In genomic region chr6:113822417-113822816, GRCm38 (mm10) we compare ENCODE assay signal across 10 mouse cellular contexts.
A peak's percentile ranks its signal among the peaks of the same experiment; 100 is the strongest.
DNase-seq lines count a peak whose midpoint lies in the region; ATAC-seq and TF ChIP-seq lines count a peak whose summit lies in the region.
"Had no signal": no experiment of that assay in that cellular context is flagged by ENCODE, and none has a peak within 500 bp of the region (broad histone marks: within the 10 kb centered on the region; RNA-seq: fewer than 3 reads in every experiment).

No protein-coding gene starts in this region.

- H3K79me3 ChIP-seq in C2C12 (ENCODE audit: low read depth) = no peaks in the 10 kb centered on the region

- no peaks in the 10 kb centered on the region for H3K27me3 ChIP-seq in forebrain, embryonic 11.5 days (ENCODE audit: control insufficient read depth, insufficient read depth, low read length)
- H3K27me3 ChIP-seq in forebrain, embryonic 13.5 days = no peaks in the 10 kb centered on the region
- H3K27me3 ChIP-seq in C2C12 (ENCODE audit: control insufficient read depth, insufficient read depth, insufficient read length) = peaks cover 38% of the 10 kb centered on the region

- DNase-seq in forebrain, embryonic 11.5 days (ENCODE audit: low spot score) = peak; percentile 66
- DNase-seq in frontal cortex, postnatal 25 days (ENCODE audit: low spot score in 2 of 2) = peak; percentile 68 to 71
- peak; percentile 65 to 77 for DNase-seq in left cerebral cortex, adult 18-20 months (ENCODE audit: low spot score in 2 of 2)
- DNase-seq in thymus, postnatal 4 days = peak; percentile 69

- WGBS in forebrain, embryonic 11.5 days = 38% methylated on average over 7 of the region's 7 CpGs
- WGBS in forebrain, embryonic 13.5 days = 32% methylated on average over 7 of the region's 7 CpGs
- WGBS in olfactory bulb, adult 2 months = 26% methylated on average over 7 of the region's 7 CpGs

- TF ChIP-seq POLR2A in olfactory bulb, adult 2 months (IDR thresholded peaks at IDR 0.05; ENCODE audit: insufficient read depth, low read depth, low read length) = no peak

- no peak overlapping the region for H3K27ac ChIP-seq in forebrain, embryonic 11.5 days (ENCODE audit: low read depth, low read length)
- H3K27ac ChIP-seq in forebrain, embryonic 13.5 days = no peak overlapping the region
- H3K27ac ChIP-seq in olfactory bulb, adult 2 months (ENCODE audit: insufficient read depth, low read depth, low read length) = peak overlapping the region; percentile 73
- H3K27ac ChIP-seq: heart, embryonic 15.5 days had no signal

- no peak overlapping the region for H3ac ChIP-seq in C2C12 (ENCODE audit: control insufficient read depth, insufficient read length, low read depth)

- no peaks in the 10 kb centered on the region for H3K36me3 ChIP-seq in forebrain, embryonic 11.5 days (ENCODE audit: control insufficient read depth, insufficient read depth, low read length)
- no peaks in the 10 kb centered on the region for H3K36me3 ChIP-seq in forebrain, embryonic 13.5 days (ENCODE audit: poor library complexity, severe bottlenecking)
- H3K36me3 ChIP-seq in C2C12 (ENCODE audit: control insufficient read depth, insufficient read depth) = no peaks in the 10 kb centered on the region
- H3K36me3 ChIP-seq: heart, embryonic 15.5 days had no signal

- H3K4me1 ChIP-seq in forebrain, embryonic 11.5 days (replicated peaks; ENCODE audit: control insufficient read depth, insufficient read depth, low read length) = no peaks in the 10 kb centered on the region
- H3K4me1 ChIP-seq in forebrain, embryonic 13.5 days = no peaks in the 10 kb centered on the region
- H3K4me1 ChIP-seq in olfactory bulb, adult 2 months (ENCODE audit: control insufficient read depth, insufficient read depth, low read length) = peaks cover 62% of the 10 kb centered on the region
- H3K4me1 ChIP-seq: heart, embryonic 15.5 days had no signal

- no peak overlapping the region for H3K4me2 ChIP-seq in forebrain, embryonic 11.5 days (ENCODE audit: low read depth, low read length, severe bottlenecking)
- H3K4me2 ChIP-seq in forebrain, embryonic 13.5 days = no peak overlapping the region
- H3K4me2 ChIP-seq: heart, embryonic 15.5 days had no signal

- no peak overlapping the region for H3K9ac ChIP-seq in forebrain, embryonic 11.5 days (ENCODE audit: low read length)
- H3K9ac ChIP-seq in forebrain, embryonic 13.5 days = no peak overlapping the region
- H3K9ac ChIP-seq: heart, embryonic 15.5 days had no signal

- ATAC-seq in forebrain, embryonic 11.5 days (replicated peaks; ENCODE audit: low FRiP score) = no peak
- no peak for ATAC-seq in forebrain, embryonic 13.5 days
- ATAC-seq in cerebellum, adult (ENCODE audit: insufficient number of reproducible peaks, low FRiP score, low TSS enrichment) = 0 out of 2 replicates have a peak, but pooled peaks have one; percentile 11

- no peaks in the 10 kb centered on the region for H3K79me2 ChIP-seq in C2C12 (ENCODE audit: control insufficient read depth, insufficient read depth)

- no peak overlapping the region for H3K4me3 ChIP-seq in forebrain, embryonic 11.5 days (ENCODE audit: low read depth, low read length)
- H3K4me3 ChIP-seq in forebrain, embryonic 13.5 days = no peak overlapping the region
- no peak overlapping the region for H3K4me3 ChIP-seq in C2C12 (ENCODE audit: insufficient read depth, poor library complexity, severe bottlenecking)
- no peak overlapping the region for H3K4me3 ChIP-seq in olfactory bulb, adult 2 months (ENCODE audit: insufficient read depth, low read depth, low read length)
- H3K4me3 ChIP-seq: heart, embryonic 15.5 days; myocyte had no signal

- no peaks in the 10 kb centered on the region for H3K9me3 ChIP-seq in forebrain, embryonic 11.5 days (ENCODE audit: control insufficient read depth, low read length)
- H3K9me3 ChIP-seq in forebrain, embryonic 13.5 days (replicated peaks) = no peaks in the 10 kb centered on the region
- H3K9me3 ChIP-seq: heart, embryonic 15.5 days had no signal

- TF ChIP-seq CTCF in C2C12 (IDR thresholded peaks at IDR 0.05; ENCODE audit: control insufficient read depth, insufficient read depth, insufficient read length) = peak; percentile 1
- peak; percentile 52 for TF ChIP-seq CTCF in olfactory bulb, adult 2 months (IDR thresholded peaks at IDR 0.05; ENCODE audit: insufficient read depth, low read depth, low read length)

TF ChIP-seq in C2C12, 6 proteins besides CTCF, POLR2A, EP300 and RAD21:
- TF ChIP-seq MAX (IDR thresholded peaks at IDR 0.05) = no peak
- TF ChIP-seq USF1 (IDR thresholded peaks at IDR 0.05; ENCODE audit: low read depth) = no peak
- no peak for TF ChIP-seq MYOG (IDR thresholded peaks at IDR 0.05; ENCODE audit: control insufficient read depth, extremely low read depth, insufficient read length)
- TF ChIP-seq MYOD1 (IDR thresholded peaks at IDR 0.05; ENCODE audit: control insufficient read depth, insufficient read length, low read depth) = no peak
- no peak for TF ChIP-seq CEBPB (IDR thresholded peaks at IDR 0.05; ENCODE audit: low read depth)
- no peak for TF ChIP-seq FOSL1 (IDR thresholded peaks at IDR 0.05; ENCODE audit: insufficient read depth, low read length, poor library complexity, severe bottlenecking)
TF ChIP-seq in C2C12: peak in this region for 0.
